Mouse (Mus musculus) lung, postnatal 0 days (tissue): ENCODE results near the gene Znrf3.

Experiments used
- CTCF ChIP-seq: IDR thresholded peaks from 2 replicates; pipeline ENCODE4 v1.5.1; 2016; ENCODE audit warnings: antibody characterized with exemption, mild to moderate bottlenecking
- EP300 ChIP-seq: IDR thresholded peaks from 2 replicates; pipeline ENCODE4 v1.6.1; 2016; ENCODE audit warnings: antibody characterized with exemption, mild to moderate bottlenecking, control low read depth

DNA sequence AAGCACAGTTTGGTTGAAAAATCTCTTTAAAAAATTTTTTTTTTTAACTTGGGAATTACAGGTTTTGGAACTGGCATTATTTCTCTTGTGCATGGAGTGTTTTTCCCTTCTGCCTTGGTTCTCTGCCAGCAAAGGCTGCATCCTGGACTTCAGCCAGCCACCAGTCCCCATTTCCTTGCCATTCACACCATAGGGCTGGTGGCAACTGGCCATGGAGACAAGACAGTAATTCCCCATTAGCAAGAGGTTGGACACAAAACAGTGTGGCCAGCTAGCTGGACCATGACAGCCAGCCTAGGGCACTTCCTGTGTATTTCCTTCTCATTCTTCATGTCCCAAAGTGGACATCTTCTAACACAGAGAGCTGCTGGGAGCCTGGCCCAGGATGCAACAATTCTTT lies 129.9 kb downstream of the Znrf3 start:
- TF ChIP-seq CTCF (no peak), EP300 (no peak)
